Mouse (Mus musculus) left cerebral cortex, adult 9 months (tissue): ENCODE data around the gene Plekhg6.

Experiments used
- DNase-seq, 2 experiments: peaks; one replicate each; pipeline ENCODE4 v3.0.0; 2022; ENCODE audit warnings: low spot score in 2 of 2

The Plekhg6 gene

GRCm38 (mm10) chr6:125386080-125386479 lies 5.5 kb upstream of the Plekhg6 start:
- DNase-seq: no peak

DNA sequence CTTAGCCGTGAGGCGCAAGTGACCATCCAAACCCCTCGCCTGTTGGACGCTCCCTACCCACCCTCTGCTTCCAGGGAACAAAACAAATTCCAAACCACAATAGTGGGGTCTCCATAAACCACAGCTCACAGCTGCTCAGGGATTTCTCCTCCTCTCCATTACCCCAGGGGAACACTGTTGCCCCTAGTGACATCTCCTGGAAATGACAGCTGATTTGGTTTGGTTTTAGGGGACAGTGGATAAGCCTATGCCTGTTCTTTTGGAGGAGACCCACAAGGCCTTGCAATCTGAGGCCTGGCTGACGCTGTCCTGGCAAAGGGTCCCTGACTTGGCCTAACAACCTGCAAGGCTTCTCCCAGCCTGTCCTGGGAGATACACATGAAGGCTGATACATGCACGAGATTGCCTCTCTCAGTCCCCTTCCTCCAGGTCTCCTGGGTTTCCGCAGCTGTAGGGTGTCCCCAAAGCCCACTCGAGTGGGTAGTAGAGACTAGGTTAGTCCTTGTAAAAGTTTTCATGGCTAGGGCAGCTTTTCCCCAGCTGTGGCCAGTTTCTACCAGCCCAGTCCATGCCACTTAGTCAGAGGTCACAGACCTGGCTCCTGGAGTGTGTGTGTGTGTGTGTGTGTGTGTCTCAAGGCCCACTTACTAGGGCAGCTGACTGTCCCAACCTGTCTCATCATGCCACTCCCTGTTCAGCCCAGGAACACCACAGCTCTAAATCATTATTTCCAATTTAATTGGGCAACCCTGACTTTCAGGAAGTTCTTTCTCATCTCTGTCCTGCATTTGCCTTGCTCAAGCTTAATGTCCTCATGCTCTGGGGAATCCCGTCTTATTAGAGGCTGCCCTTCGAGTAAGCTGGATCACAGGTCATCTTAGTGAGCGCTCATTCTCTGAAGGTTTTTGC lies 4.7 kb upstream of the Plekhg6 start:
- DNase-seq: peak in 1 of 2 experiments; percentile 23

DNA sequence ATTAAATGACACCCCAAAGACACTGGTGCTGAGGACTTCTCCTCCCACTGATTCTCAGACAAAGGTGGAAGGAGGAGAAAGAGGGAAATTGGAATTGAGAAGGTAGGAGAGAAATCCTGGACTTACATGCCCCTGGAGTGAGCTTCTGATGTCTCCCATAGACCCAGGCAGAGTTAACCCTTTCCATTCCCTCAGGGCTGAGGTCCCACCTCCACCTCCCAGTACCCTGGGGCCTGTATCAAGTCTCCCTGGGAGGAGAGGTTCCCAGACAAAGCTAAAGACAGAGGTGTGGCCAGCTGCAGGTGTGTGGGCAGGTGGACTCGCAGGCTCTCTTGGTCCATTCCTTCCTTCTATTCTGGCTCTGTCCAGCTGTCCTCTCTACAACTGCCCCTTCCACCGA lies 1.4 kb upstream of the Plekhg6 start:
- no peak for DNase-seq

GRCm38 (mm10) chr6:125379781-125380180 lies 812 bp downstream of the Plekhg6 start:
- DNase-seq: no peak

DNA sequence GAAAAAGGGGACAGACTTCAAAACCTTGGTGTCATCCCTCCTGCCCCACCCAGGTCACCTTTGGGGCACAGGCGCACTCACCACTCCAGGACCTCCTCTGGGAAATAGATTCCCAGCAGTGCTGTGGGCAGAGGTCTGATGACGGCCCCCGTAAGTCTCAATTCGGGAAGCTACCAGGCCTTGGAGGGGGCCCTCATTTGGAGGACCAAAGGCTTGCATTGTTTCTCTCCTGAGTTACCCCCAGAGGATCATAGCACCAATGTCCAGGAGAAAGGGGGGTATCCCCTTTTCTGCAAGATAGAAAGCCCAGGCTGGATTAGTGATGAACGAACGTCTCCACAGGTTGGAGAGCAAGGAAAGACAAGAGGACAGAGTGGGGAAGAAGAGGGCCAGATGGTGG lies 2.0 kb downstream of the Plekhg6 start:
- no peak for DNase-seq

GRCm38 (mm10) chr6:125377582-125378451 lies 2.8 kb downstream of the Plekhg6 start:
- no peak for DNase-seq

DNA sequence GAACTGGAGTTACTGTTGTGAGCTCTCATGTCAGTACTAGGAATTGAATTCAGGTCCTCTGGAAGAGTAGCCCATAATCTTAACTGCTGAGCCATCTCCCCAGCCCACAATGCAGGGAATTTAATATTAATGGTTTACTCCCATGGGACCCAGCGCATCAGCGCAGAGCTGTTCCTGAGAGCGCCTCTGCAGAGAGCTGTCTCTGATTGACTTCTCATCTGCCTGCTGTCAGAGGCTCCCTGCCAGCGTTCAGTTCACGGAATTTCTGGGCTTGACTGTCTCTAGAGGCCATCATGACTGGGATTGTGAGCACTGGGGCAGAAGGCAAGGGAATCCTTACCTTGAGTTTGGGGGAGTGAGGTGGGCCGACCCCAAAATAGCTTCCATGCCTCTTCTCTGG lies 3.6 kb downstream of the Plekhg6 start:
- DNase-seq: no peak

DNA sequence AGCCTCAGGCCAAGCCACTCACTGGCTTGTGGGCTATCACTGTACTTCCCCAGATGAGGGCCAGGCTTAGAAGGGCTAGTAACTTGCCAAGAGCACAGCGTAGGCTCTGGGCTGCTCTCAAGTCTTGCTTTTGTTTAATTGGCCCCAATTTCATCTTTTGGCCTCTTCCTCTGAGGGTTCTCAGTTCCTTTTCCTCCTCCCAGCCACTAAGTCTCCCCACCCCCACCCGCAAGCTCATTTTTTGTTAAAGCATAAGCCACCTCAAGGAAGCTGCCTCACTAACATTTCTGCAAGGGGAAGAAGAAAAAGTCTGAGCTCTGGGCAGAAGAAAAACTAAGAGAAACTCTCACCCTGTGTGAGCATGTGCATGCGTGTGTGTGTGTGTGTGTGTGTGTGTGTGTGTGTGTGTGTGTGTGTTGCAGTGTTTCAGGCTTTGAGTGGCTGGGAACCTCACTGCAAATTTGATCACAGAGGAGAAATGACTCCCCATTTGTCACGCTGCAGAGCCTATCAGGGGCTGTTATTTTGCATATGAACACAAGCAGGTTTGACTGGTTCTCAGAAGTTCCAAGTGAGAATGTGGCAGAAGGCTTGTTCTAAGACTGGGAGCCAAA lies 12.7 kb downstream of the Plekhg6 start:
- no peak for DNase-seq

- DNase-seq: no peak
Observed at GRCm38 (mm10) chr6:125366133-125366532, 14.5 kb downstream of the Plekhg6 start.

DNA sequence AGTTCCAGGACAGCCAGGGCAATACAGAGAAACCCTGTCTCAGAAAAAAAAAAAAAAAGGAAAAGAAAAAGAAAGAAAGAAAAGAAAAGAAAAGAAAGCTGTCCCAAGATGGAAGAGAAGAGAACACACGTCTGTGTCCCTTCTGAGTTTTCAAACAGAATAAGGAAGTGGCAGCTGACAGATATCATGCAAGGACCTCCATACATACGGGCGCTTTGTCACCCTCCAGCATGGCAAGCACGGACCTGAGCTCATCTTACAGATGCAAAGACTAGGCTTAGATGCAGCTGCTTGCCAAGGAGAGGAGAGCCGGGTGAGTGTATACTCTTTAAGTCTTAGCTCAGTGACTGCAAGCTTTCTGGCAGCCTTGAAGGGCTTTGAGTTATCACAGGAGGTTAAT lies 15.1 kb downstream of the Plekhg6 start:
- no peak for DNase-seq

DNA sequence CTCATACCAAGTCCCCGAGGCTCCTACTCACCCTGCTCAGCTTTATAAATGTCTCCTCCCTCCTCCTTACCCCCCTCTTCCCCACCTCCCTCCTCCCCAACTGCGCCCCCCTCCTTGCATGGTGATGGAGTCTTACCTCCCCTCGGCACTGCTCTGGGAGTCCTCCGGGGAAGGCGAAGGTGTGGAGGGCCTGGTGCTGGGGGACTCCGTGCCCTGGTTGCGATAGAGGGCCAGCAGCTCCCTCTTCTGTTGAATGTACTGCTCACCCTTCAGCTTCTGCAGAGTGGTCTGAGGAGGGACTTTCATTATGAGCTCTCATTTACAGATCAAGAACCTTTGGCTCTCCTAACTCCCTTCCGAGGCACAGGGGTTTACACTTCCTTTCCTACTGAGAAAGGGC lies 16.1 kb downstream of the Plekhg6 start:
- no peak for DNase-seq

DNA sequence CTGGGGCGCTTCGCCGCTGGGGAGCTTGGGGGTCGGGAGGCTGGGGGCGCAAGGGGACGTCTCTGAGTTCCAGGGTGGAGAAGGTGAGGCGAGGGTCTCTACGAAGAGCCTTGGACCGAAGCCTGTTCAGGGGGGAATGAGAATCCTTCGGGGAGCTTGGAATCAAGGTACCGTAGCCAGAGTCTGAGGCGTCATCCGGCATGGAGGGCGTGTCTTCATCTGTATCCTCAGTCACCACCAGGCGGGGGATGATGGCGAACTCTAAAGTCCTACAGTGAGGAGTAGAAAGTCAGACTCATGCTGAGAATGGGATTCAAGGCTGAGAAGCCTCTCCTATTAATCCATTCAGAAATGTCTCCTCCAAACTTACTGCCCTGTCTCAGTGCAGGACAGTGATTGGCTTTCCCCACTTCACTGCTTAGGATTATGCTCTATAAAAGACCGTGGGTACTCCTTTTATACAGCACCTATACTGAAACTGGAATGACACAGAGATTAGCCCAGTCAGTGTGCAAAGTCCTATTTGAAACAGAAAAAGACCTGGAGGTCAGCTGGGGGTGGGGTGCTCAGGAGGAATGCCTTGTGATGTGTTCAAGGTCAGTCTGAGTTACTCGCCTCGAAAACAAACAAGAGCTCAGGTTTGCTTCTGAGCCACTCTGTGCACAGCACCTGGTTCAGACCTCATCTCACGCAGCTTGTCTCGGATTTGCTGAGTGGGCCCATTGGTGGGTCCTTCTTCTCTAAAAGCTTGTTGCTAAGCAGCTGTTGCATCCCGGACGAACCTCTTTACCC lies 16.9 kb downstream of the Plekhg6 start:
- DNase-seq: no peak

DNA sequence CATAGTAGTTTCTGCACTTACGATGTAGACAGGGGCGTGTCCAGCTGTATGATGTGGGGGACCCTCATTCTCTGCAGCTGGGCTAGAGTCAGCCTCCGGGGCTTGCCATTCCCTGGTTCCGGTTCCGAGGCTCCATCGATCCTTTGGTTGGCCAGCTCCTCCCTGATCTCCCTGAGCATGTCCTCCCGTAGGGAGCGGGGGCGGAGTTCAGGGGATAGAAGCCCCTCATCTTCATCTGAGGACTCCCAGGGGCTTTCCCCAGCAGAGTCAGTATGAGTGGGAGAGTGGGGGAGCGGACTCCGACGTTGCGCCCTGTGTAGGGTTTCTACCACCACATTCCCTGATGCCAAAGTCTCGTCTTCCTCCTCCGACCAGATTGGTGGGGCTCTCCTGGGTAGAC lies 17.6 kb downstream of the Plekhg6 start:
- DNase-seq: no peak

DNA sequence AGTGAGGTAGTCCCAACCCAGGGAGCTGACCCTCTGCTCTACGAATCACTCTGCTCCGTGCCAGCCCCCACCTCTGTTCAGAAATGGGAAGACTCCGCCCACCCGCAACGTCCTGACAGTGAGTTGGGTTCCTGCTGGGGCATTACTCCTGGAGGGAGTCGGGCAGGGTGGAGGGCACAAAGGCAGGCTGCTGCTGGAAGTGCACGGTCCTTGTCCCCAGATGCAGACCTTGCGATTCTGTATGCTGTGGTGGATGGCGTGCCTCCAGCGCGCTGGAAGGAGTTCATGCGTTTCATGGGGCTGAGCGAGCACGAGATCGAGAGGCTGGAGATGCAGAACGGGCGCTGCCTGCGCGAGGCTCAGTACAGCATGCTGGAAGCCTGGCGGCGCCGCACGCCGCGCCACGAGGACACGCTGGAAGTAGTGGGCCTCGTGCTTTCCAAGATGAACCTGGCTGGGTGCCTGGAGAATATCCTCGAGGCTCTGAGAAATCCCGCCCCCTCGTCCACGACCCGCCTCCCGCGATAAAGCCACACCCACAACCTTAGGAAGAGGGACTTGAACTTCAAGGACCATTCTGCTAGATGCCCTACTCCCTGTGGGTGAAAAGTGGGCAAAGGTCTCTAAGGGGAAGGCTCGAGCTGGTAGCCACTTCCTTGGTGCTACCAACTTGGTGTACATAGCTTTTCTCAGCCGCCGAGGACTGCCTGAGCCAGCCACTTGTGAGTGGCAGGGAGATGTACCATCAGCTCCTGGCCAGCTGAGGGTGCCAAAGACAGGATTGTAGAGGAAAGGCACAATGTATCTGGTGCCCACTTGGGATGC lies 18.9 kb downstream of the Plekhg6 start:
- peak in 1 of 2 experiments; percentile 45 for DNase-seq

DNA sequence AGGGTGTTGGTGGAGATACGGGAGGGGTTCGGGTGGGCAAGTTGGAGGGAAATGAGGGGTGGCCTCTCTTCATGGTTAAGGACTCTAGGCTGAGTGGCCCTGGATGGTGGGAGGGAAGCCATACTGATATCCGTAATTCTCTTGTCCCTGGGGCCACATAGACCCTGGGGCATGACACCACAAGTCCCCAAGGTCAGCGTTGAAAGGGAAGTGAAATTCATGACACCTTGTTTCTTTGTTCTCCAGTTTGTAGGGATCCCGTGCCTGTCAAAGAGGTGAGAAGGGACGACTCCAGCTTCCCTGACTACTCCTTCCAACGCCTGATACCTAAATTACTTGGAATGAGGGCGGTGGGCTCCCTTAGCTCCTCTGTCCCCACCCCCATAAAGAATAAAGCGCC lies 19.7 kb downstream of the Plekhg6 start:
- no peak for DNase-seq

DNA sequence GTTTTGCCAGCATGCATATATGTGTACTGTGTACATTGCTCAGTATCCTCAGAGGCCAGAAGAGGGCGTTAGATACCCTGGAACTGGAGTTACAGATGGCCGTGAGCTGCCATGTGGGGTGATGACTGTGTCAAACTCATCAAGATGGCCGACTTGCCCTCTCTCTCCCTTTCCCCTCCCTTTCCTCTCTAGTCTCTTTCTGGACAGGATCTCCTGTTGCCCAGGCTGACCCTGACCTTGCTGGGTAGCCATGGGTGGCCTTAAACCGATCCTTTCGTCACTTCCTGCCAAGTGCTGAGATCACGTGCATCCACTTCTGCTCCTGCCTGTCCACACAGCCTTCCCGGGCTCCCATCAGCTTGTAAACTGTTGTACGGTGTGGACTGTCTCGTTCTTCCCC lies 20.6 kb downstream of the Plekhg6 start:
- no peak for DNase-seq

- DNase-seq: no peak
Observed at GRCm38 (mm10) chr6:125357334-125357733, 23.3 kb downstream of the Plekhg6 start.

DNA sequence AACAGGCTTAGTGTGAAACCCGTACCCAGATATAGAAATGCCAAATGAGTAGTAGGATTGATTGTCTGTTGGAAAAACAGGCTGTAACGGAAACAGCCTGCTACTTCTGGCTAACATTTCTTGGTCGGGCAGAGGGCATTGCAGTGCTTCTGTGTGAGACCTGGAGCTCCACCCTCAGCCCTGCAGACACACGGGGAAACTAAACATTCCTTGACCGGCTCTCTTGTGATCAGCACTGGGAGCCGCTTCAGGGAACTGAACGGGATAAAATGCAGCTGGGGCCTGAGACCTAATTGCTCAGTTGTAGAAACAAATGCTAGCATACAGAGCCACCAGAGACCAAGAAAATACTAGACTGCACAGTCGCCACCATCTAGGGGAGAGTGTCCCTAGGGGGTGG lies 24.3 kb downstream of the Plekhg6 start:
- DNase-seq: no peak

DNA sequence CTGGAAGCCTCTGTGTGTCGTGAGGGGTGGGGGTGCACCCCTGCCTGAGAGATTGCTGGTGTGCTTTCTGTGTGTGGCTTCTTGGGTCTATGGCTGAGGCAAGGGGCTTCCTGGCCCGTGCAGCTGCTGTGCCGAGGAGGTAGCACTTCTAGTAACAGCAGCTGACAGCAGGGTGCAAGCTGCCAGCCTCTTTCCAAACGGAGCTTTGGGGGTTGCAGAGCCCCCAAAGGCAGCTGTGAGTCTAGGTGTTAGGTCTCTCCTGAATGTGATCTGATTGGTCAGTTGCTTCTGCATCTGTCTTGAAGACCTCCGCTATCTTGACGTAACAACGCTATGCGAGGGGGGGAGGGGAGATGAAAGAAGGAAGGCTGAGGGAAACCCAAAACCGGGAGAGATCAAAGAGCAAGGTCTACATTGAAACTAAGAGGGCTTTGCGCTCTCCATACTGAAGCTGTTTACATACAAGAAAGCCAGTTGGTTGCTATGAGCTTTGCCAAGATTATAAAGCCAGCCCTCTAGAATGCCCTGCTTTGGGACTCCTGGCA lies 25.3 kb downstream of the Plekhg6 start:
- no peak for DNase-seq
